Mouse (Mus musculus): ENCODE measurements around the gene Samd4b.

DNA sequence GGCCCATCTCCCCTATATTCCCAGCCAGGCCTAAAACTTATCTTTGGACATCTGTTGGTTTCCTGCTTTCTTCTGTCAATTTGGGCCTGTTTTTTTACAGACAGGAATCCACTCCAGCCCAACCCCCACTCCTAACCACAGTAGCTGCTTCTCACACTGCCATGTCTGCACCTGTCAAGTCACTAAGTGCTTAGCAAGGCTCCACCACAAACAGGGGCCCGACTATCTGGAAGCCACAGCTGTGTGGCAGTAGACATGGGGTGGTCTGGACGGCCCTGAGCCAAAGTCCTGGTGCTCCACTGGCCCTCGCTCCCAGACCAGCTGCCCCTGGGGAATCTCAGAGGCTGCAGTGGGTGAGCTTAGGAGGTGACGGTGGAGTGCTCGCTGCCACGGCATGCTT, 40.2 kb downstream of the Samd4b start:
- TF ChIP-seq EP300 (IDR thresholded peaks at IDR 0.05; ENCODE audit: low read depth) (no peak), CTCF (IDR thresholded peaks at IDR 0.05; ENCODE audit: low read depth) (no peak)
